Mouse (Mus musculus) urinary bladder, adult 2 months (tissue): ENCODE data around the gene Ebf1. TPM values are rescaled to one million over a fixed set of nuclear protein-coding genes. Genes with fewer than 3 reads are reported as not detected.

Experiments
- DNase-seq: peaks from one replicate; pipeline ENCODE4 v3.0.0; 2022; ENCODE audit warnings: low spot score
- polyA plus RNA-seq: library from polyadenylated mRNA; depleted of rRNA; stranded (reverse); fragments of >200 nt; gene quantifications from 2 replicates; pipeline ENCODE4 v1.2.3, GENCODE M21; 2012

The Ebf1 gene
- polyA plus RNA-seq, 1 experiment = 9.6 TPM

GRCm38 (mm10) chr11:44619131-44619886 is 2.2 kb downstream of the Ebf1 start:
- DNase-seq = no peak

DNA sequence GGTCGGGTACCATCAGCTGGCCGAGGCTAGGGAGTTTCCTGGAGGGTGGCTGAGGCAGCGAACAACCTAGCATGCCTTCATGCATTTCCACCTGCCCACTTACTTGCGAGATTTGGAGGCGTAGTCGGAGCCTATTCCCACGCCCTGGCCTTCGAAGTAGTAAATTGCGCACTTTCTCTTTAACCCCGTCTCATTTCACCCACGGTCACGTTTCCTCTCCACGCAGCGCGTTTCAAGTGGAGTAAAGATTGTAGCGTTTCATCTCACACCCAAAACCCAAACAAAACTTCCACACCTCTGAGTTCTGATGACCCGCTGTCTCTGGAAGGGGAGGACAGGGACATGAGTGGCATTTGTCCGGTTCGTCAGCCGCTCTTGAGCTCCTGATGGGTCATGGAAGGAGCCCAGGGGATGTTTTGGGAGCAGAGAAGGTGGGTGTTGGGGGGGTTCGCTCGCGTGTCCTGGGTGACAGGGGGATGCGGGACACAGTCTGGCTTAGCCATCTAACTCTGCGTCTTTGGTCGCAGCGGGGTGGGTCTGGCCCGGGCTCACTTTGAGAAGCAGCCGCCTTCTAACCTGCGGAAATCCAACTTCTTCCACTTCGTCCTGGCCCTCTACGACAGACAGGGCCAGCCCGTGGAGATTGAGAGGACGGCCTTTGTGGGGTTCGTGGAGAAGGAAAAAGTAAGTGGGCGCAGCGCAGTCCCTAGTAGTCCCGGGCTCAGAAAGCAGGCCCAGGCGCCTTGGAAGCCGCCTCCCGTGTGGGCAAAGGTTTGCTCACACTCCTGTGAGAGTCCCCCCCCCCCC is 3.0 kb downstream of the Ebf1 start:
- no peak for DNase-seq

- no peak for DNase-seq
These were observed 3.8 kb downstream of the Ebf1 start for GRCm38 (mm10) chr11:44620694-44621446.

DNA sequence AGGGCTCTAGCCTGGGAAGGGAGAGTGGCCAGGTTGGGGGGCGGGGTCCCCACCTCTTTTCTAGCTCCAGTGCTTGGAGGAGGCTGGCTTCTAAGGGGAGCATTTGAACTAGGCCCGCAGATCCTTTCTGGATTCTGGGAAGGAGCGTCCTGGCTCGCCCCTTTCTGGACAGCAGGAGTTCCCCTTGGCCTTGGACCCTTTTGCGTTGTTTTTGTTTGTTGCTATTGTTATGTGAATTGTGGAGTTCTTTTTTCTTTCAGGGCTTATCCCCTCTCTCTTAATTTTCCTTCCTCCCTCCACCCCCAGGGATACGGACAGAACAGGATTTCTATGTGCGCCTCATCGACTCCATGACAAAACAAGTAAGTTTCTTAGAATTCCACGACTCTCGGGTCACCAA is 4.5 kb downstream of the Ebf1 start:
- DNase-seq = no peak

GRCm38 (mm10) chr11:44622023-44622731 is 5.1 kb downstream of the Ebf1 start:
- DNase-seq = no peak

- no peak for DNase-seq
These were observed 7.4 kb downstream of the Ebf1 start for GRCm38 (mm10) chr11:44624564-44624963.

- DNase-seq = no peak
These were observed 8.9 kb downstream of the Ebf1 start for GRCm38 (mm10) chr11:44626065-44626464.

DNA sequence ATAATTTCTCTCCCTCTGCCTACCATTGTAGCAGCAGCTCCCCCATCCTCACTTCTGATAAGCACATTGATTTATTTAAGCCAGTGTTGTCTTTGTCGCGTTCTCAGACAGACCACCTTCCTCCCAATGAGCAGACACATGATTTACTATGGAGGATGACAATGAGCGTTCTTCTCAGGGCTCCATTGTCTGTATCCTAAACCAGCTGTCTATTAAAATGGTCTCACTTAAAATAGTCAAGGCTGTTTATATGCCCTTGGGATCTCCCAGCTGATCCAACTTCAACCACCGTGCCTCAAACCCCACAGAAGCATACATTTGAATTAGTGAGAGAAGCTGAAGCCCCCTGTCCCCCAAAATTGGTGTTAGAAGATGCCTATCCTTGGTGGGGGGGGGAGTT is 11.3 kb downstream of the Ebf1 start:
- DNase-seq = no peak

GRCm38 (mm10) chr11:44632064-44632968 is 15.2 kb downstream of the Ebf1 start:
- no peak for DNase-seq

- DNase-seq = no peak
These were observed 16.0 kb downstream of the Ebf1 start for GRCm38 (mm10) chr11:44633001-44633693.

GRCm38 (mm10) chr11:44634552-44635193 is 17.6 kb downstream of the Ebf1 start:
- DNase-seq = no peak

- no peak for DNase-seq
These were observed 19.1 kb downstream of the Ebf1 start for GRCm38 (mm10) chr11:44636241-44636640.

- DNase-seq = no peak
These were observed 21.2 kb downstream of the Ebf1 start for GRCm38 (mm10) chr11:44638193-44638754.

GRCm38 (mm10) chr11:44641496-44641895 is 24.4 kb downstream of the Ebf1 start:
- no peak for DNase-seq

DNA sequence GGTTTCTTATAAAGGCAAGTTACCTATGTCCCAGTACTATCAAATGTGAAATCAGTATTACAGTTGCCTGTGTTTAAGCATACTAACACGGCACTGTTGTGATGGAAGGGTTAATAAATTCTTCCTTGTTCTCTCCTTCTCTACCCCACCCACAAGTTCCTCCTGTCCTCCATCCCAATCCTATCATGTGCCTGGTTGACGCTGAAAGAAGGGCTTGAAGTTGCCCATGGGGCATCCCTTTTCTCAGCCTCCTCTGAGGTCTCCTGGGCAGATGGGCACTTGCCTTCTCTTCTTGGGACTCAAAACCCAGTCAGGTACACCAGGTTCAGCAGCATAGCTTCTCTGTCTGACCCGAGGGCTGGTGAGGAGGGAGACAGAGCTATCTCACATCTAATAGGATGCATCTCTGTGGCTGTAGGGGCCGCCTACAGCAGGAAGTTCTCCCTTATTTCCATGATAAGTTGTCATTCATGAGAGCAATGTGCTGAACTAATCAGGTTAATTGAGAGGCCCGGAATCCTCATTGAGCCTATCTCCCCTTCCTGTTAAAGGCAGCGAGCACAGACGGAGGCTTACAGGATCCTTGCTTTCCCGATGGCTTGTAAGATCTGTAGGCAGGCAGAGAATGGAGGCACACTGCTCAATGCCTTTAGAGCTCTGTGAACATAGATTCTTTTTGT is 37.4 kb downstream of the Ebf1 start:
- DNase-seq = no peak

- no peak for DNase-seq
These were observed 38.4 kb downstream of the Ebf1 start for GRCm38 (mm10) chr11:44655468-44655867.

GRCm38 (mm10) chr11:44656916-44657315 is 39.8 kb downstream of the Ebf1 start:
- no peak for DNase-seq

DNA sequence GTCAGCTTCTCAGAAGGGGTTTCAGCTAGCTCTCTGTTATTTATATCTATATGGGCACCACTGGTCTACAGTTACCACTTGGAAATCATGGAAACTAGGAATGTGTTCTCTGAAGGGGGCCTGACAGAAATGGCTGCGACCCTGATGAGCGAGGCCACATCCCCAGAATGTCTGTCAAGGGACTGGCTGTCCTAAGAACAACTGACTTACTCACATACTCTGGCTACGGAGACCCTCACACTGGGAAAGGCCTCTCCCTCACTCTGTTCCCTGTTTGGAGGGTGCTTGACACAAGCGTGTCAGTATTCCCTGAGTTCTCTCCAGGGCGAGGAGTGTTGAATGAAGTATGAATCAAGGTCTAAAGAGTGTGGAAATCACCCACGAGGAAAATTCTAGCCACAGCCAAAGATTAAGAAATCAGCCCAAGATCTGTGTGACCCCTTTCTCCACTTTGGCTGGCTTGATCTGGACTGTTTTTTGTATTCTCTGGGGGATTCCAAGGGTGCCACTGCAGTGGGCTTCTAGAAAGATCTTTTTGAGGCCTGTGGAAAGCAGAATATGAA is 40.8 kb downstream of the Ebf1 start:
- DNase-seq = no peak
